Mouse (Mus musculus): ENCODE measurements around the gene Ptpn22.
A peak's percentile ranks its signal among the peaks of the same experiment; 100 is the strongest.

Gene Ptpn22

DNA sequence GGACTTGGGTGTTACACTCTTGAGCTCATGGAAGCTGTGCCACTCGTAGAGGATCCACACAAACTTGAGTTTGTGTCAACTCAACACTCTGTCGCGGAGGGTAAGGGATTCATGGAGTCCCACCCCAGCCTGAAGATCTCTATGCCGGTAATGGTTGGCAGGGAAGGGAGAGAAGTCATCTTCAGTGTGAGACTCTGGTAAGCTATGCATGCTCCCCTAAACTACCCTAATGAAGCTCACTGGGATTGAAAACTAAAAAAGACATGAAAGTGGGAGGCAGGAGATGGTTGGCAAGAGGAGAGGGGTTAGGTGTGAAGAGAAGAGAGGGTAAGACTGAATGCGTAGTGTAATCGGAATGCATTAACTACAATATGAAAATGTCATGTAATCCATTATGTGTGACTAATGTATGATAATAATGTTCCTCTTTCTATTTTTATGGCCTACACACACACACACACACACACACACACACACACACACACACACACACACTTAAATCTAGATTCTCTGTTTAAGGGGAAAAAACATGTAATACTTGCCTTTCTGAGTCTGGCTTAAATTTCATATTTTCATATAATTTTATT lies 1.5 kb upstream of the Ptpn22 start:
- no peak for DNase-seq (ENCODE audit: low spot score)

DNA sequence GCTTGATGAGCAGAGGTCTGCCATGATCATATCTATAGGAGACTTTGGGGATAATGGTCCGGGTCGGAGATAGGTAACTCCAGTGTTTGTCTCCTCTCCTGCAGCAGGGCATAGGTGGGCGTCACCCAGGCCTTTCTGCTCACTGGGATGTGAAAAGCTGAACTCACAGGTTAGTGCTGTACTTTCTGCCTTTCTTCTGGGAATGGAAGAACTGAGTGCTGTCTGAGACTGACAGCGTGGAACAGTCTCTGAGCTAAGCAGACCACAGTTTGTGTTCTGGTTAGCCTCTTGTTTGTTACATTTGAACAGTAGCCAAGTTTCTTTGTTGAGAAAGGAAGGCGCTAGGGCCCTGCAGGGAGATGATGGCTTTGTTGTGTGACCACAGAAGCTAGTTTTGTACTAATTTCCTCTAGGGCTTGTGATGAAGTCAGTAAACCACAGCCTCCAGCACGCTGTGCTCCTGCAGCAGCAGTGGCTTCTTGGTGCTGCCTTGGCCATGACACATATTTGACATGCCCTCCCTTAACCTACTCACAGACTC lies 326 bp downstream of the Ptpn22 start:
- DNase-seq (ENCODE audit: low spot score) = no peak

DNA sequence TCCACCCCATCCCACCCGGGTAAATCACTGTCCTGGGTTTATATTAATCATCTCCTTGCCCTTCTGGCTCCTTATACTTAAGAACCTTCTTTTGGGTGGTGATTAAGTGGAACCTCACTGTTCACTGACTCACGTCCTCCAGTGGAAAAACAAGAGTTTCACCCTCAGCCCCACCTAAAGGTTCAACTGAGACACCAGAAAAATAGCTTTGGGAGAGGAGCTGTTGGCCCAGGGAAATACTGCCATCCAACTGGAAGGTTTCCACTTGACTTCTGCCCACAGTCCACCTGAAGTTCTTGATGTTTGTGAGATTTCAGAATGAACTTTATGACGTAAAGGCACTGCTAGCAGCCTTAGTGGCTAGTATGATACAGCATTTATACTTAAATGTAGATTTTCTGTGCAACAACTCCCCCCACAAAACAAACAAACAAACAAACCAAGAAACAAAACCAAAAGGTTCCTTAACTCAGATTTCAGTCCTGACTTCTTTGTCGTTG lies 3.2 kb downstream of the Ptpn22 start:
- no peak for DNase-seq (ENCODE audit: low spot score)

DNA sequence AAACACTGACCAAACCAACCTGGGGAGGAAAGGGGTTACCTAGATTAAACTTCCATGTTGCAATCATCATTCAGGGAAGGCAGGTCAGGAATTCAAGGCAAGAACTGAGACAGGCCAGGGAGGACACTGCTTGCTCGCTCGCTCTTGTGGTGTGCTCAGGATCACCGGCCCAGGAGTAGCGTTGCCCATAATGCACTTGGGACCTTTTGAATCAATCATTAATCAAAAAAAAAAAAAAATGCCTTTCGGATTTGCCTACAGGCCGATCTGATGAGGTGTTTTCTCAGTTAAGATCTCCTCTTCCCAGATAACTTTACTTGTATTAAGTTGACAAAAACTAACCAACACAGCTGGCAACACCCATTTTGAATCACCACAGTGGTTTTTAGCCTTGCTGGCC lies 4.6 kb downstream of the Ptpn22 start:
- DNase-seq (ENCODE audit: low spot score) = no peak

DNA sequence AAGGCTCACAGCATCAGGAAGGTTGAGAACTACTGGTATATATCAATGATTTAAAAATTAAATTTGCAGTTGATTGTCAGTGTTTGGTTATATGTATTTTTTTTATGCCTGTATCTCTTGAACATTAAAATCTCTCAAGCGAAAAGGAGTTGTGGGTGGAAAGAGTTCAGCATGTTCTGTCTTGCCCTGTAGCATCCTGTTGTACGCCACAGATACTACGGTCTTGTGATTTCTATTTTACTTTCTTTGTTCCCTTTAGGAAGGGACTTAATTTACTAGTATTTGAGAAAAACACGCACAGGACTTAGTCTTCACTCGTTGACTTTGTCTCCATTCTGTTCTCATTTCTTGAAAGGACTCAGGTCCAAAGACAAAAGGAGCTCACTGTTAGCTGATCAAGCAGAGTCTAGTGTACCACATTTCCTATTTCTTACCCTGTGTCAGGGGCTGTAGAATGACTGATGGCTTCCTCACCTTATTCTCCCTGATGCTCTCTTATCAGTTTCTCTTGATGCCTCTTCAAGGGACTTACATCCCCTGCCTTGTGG lies 7.9 kb downstream of the Ptpn22 start:
- DNase-seq (ENCODE audit: low spot score) = no peak

DNA sequence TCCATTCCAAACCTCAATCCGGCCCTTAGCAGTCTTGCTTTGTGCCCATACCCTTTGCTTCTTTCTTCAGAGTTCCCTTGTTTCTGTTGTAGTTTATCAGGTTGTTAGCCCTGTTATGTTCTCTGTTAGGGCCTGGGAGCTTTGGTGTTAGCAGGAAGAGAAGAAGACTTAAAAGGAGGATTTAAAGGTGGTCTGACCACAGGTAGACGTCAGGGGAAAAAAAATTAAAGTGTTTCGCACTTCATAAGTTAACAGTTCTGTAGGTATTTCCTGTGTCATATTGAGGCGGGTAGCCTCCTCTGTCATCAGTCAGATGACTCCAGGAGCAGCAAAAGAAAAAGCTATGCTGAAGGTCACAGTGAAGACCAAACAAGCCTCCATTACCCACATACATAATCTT lies 8.4 kb downstream of the Ptpn22 start:
- no peak for DNase-seq (ENCODE audit: low spot score)

DNA sequence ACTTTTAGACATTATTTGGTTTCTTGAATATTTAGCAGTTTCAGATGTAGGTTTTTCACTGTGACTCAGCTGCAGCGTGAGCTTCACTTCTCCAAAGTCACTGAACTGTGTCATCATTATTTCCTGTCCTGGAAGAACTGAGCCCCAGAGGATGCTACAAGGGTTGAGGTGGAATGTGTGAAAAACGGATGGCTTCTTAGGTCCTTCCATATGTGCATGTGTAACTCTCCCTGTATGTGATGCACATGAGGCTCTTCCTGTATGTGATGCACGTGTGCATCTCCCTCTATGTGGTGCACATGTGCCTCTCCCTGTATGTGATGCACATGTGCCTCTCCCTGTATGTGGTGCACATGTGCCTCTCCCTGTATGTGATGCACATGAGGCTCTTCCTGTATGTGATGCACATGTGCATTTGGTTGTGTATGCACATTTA lies 13.1 kb downstream of the Ptpn22 start:
- no peak for DNase-seq (ENCODE audit: low spot score)

DNA sequence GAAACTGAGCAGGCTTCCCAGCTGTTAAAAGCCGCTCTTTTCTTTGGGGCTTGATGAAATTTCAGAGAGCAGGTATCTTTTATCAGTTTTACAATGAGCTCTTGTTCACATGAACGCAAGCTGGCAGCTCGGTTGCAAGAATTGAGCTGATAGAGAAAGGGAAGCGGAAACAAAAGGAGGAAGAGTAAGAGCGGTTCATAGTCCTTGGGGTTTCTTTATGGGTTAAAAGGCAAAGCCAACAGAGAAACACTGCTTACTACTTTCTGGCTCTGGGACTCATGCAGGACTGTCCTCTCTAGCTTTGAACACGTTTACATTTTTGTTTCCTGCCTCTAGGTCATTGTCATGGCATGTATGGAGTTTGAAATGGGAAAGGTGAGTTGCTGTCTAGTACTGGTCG lies 14.7 kb downstream of the Ptpn22 start:
- DNase-seq (ENCODE audit: low spot score) = no peak

DNA sequence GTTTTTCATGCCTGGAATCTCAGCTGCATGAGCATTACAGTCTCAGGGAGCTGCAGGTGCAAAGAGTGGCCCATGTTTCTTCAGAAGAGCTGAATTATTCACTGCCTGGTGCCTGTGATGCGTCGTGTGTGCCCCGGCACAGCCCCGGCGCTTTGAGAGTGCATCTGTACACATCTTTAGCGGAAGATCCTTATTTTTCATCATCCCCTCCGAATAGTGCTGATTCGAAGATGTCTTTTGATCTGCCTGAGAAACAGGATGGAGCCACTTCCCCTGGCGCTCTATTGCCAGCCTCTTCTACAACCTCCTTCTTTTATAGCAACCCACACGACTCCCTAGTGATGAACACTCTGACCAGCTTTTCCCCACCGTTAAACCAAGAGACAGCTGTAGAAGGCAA lies 26.4 kb downstream of the Ptpn22 start:
- no peak for DNase-seq (ENCODE audit: low spot score)

DNA sequence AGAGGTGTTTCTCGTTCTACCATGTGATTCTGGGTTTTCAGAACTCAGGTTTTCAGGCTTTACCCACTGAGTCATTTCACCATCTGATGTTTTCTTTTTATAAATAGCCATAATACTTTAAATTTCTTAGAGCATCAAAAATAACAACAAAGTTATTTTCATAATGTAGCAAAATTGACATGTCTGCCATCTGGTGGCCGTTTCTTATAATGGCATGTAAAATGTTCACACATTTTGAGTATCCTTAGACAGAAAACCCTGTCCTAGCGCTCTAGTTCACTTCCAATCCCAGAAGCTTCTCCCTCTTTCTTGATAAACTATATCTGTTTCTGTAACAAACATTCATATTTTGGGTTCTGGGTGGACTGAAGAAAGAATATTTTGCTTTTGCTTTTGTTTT lies 28.0 kb downstream of the Ptpn22 start:
- no peak for DNase-seq (ENCODE audit: low spot score)

DNA sequence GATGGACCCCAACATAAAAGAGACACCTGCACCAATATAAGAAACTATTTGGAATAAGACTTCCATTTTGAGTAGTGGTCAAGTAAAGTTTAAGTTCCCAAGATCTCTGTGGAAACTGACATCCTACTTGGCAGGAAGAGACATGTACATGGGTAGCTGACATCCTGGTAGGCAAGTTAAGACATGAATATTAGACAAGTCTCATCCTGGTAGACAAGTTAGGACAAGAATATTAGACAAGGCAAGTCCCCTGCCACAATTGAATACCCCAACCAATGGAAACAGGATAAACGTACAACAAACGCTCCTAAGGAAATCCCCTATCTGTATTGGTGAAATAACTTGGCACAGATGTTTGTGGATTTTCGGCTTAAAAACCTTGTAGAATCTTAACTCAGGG lies 33.8 kb downstream of the Ptpn22 start:
- DNase-seq (ENCODE audit: low spot score) = no peak

DNA sequence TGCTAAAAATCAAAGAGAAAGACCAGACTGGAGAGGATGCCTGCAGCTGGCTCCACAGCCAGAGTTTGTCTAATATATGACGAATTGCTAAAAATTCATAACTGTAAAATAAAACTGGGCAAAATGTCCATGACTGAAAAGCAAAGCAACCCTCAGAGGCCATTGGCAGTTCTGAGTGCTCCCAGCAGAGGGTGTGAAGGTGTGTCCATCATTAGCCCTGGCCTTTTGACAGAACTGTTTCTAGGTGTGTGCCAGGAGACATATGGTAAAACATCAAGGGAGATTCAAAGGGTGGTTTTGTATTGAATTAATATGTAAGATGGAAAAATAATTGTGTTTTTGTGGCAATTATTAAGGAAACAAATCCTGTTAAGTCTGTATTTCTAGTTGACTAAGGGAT lies 45.1 kb downstream of the Ptpn22 start:
- DNase-seq (ENCODE audit: low spot score) = no peak

DNA sequence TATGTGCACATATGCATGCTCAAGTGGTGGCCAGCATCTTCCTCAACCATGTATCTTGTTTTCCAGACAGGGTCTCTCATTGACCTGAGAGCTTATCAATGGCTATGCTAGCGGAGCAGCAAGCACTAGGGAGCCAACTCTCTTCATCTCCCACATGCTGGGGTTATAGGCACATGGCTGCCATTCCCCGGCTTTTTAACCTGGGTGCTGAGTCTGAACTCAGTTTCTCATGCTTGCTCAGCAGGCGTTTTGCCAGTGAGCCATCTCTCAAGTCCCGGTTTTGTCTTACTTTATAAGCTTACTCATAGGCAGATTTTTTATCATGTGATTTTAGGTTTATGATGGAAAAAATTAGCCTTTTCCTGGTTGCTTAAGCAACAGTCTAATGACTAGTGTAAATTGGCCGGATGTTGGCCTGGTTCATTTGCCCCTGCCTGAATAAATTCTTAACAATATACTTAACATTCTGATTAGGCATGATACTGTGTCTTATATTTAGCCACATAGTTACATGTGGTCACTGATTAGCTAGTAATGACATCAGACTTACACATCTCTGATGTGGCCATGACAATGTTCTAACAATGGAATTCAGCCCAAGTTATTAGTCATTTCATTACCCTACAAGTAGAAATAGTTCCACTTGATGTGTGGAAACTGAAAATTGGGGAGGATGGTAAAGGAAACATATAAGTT lies 47.9 kb downstream of the Ptpn22 start:
- no peak for DNase-seq (ENCODE audit: low spot score)

DNA sequence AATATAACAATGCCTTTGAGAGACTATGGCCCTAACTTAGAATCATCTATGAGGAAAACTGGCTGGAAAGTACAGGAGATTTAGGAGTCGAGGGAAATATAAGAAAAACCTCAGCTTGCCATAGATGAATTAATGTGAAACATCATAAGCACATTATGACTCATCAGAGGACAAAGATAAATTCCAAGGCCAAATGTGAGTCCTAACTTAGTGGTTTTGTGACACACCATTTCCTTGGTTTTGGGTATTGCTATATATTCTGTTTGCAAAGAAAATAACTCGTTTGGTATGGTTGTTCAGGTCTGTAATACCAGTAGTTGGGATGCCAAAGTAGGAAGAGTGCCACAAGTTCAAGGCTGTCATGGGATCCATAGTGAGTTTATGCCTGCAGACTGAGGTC lies 49.2 kb downstream of the Ptpn22 start:
- DNase-seq (ENCODE audit: low spot score) = no peak

DNA sequence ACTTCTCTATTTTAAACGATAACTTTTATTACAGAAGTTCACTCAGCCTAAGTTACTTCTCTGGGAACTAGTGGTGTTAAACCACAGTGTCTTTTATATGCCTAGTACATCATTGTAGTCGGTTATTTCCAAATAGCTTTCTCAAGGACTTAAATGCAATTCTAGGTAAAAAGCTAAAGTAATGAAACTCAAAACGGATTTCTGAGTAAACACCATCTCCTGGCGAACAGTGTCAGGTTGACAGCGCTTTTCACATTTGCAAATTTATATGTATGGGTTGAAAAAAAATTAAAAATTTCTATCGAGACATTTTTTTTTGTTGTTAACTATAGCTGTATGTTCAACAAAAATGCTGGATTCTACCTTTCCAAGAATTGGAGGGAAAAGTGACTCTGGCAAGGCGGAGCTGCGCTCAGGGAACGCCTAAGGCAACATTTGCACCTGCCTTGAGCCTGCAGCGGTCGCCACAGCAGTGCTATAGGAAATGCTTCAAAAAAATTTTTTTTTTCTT lies 53.9 kb downstream of the Ptpn22 start:
- no peak for DNase-seq (ENCODE audit: low spot score)

DNA sequence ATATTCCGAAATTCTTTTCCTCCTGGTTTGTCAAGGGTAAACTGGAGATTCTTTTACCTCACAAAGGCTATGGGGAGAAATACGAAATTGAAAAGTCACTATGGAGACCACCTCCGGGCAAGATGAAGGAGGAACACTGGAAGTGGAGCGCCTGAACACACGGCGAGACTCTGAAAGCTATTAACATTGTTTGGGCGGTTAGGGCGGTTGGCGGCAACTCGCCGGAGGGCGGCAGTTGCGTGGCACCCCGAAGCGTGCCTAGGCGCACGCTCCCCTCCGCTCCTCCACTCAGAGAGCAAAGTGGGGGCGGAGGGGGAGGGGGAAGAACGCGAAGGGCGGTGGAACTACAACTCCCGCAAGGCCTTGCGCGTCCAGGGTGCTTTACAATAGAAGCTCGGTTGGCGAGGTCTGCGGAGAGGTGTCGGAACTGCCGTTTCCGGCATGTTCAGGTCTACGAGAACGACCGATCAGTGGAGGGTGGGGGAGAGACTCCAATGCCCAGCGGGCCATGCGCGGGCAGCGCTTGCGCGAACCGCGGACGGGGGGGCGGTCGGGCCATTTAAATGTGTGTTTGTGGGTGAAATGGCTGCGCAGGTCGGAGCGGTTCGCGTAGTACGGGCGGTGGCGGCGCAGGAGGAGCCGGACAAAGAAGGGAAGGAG lies 54.5 kb downstream of the Ptpn22 start, which contains the start of gene Rsbn1:
Rsbn1 (plus strand) TSS at position 111 of the 660 bp plus-strand sequence.
- peak; percentile 76 for DNase-seq (ENCODE audit: low spot score)

DNA sequence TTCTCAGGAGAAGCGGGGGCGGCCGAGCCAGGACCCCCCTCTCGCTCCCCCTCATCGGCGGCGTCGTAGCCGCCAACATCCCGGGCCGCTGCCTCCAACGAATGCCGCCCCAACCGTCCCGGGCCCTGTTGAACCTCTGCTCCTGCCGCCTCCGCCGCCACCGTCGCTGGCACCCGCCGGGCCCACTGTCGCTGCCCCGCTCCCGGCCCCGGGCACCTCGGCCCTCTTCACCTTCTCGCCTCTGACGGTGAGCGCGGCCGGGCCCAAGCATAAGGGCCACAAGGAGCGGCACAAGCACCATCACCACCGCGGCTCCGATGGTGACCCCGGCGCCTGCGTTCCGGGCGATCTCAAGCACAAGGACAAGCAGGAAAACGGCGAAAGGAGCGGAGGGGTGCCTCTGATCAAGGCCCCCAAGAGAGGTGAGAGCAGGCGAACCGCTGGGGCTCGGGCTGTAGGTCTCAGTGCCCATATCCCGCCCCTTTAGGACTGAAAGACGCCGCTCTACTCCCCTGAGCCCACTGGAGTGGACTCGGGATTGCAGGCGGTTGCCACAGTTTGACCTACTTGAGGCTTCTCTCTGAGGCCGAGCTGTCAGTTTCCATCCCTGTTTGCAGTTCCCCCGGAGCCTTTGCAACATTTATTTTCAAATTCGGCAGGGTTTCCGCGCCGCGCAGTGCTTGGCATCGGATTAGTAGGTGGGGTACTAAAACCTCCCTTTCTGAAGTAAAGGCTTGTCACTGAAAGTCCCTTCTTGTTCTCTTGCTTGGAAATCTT lies 55.3 kb downstream of the Ptpn22 start:
- peak; percentile 16 for DNase-seq (ENCODE audit: low spot score)

DNA sequence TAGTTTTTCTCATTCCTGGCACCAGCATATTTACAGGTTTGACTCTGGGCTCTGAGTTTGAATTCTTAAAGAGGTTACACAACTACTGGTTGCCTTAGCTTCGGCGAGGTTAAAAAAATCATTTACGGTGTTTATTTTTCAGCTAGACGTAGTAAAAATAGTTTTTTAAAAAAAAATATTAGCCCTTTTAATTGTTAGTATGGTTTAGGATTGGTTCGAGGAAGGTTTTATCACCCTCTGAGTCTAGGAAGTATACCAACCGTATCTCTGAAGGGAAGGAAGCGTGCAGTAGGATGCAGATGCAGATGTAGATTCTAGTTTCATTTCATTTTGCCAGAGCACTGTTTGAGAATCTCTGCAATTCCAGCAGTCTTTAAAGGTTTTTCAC lies 55.9 kb downstream of the Ptpn22 start:
- DNase-seq (ENCODE audit: low spot score) = no peak

DNA sequence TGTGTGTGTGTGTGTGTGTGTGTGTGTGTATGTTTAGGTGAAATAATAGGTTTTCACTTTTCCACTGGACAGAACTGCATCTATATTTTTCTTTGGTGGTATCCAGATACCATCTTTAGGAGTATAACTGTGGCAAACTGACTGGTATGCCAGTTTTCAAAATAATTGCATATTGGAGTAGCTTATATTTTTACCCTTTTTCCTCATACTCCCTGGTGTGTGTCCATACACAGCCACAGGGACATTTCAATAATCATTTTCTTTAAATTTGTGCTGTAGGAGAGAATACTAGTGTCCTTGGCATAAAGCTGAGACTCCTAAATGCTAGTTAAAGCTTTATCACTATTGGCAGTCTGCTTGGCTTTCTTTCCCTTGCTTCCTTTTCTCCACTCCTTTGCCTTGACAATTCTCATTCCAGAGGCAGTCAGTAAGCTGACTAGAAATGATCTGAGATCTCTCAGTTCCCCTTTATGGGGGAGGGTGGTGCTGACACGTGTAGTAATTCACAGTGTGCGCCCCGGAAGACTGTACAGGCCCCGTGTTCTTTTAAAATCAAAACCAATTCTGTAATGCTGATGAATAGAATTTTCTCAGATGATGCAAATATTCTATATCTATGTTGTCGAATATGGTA lies 56.7 kb downstream of the Ptpn22 start:
- no peak for DNase-seq (ENCODE audit: low spot score)

DNA sequence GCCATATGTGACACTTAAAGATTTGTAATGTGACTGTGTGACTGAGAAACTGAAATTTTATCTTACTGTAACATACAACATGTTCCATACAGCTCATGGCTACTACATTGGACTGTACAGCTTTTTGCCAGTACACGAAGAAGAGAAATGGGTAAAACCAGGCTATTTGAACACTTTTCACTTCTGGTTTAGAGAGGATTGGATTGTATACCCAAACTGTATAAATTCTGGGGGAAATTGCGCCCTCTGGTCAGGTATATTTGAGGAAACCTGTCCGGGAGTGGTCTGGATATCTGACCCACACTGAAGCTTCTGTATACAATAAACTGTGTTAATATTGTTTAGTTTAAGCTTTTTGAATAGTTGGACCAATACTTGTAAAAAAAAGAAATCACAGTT lies 57.2 kb downstream of the Ptpn22 start:
- no peak for DNase-seq (ENCODE audit: low spot score)

DNA sequence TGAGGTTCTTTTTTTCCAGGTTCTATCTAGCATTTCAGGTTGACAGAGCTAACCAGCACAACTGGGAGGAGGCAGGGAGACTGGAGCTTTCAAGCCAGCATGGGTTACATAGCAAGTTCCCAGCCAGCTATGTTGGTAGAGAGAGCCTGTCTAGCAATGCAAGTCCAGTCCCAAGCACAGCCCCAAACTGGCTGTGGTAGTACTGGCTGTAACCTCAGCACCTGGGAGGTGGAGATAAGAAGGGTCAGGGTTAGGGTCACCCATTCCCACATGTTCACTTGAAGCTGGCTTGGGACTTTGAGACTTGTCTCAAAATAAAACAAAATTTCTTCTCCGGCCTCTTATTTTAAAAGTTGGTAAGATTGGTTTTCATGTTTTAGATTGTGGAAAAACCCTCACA lies 60.5 kb downstream of the Ptpn22 start:
- DNase-seq (ENCODE audit: low spot score) = no peak

Data from urinary bladder, postnatal 10 days (tissue).